Mouse (Mus musculus) forebrain, embryonic 14.5 days (tissue): ENCODE data around the gene Ugt1a9. TPM values are rescaled to one million over a fixed set of nuclear protein-coding genes. Genes with fewer than 3 reads are reported as not detected.

ENCODE experiments used
- ATAC-seq: fragments of 200-750 bp; cut with Nextera tagmentation; 2 replicates; pipeline ENCODE4 v1.8.0; 2017; ENCODE audit warnings: mild to moderate bottlenecking, moderate library complexity
- DNase-seq: peaks from one replicate; pipeline ENCODE4 v3.0.0-alpha.2; 2015; ENCODE audit warnings: low spot score
- H3K27ac ChIP-seq: fragments of 300-500 bp; sonication (generic); 2 replicates; pipeline ENCODE4 v1.5.1; 2014; ENCODE audit warnings: low read depth, mild to moderate bottlenecking, control low read depth, low read length, moderate library complexity
- H3K27me3 ChIP-seq: fragments of 300-500 bp; sonication (generic); replicated peaks from 2 replicates; pipeline ENCODE4 v1.6.1; 2014; ENCODE audit warnings: low read length, control low read depth, mixed read lengths; ENCODE audit not compliant: control insufficient read depth, insufficient read depth
- H3K36me3 ChIP-seq: fragments of 300-500 bp; sonication (generic); 2 replicates; pipeline ENCODE4 v1.6.1; 2014; ENCODE audit warnings: low read length, control low read depth; ENCODE audit not compliant: control insufficient read depth, insufficient read depth
- H3K4me1 ChIP-seq: fragments of 300-500 bp; sonication (generic); 2 replicates; pipeline ENCODE4 v1.6.1; 2014; ENCODE audit warnings: antibody characterized with exemption, low read length, control low read depth; ENCODE audit not compliant: control insufficient read depth, insufficient read depth
- H3K4me2 ChIP-seq: fragments of 300-500 bp; sonication (generic); 2 replicates; pipeline ENCODE4 v1.6.1; 2014; ENCODE audit warnings: mild to moderate bottlenecking, control low read depth, low read length
- H3K4me3 ChIP-seq: fragments of 300-500 bp; sonication (generic); 2 replicates; pipeline ENCODE4 v1.5.1; 2014; ENCODE audit warnings: low read depth, low read length, control low read depth
- H3K9ac ChIP-seq: fragments of 300-500 bp; sonication (generic); 2 replicates; pipeline ENCODE4 v1.6.1; 2014; ENCODE audit warnings: mild to moderate bottlenecking, low read length, control low read depth, moderate library complexity
- H3K9me3 ChIP-seq: fragments of 300-500 bp; sonication (generic); replicated peaks from 2 replicates; pipeline ENCODE4 v1.6.1; 2016; ENCODE audit warnings: low read length, control low read depth, mixed read lengths; ENCODE audit not compliant: control insufficient read depth
- WGBS: fragments of 180-500 bp; shearing (Covaris S2); extraction: QIAGEN DNeasy Blood & Tissue Kit; methylation state at CpG from one replicate; pipeline ENCODE4 v1.1.7; 2014; 5-methylcytosine and 5-hydroxymethylcytosine counted together
- polyA plus RNA-seq: library from polyadenylated mRNA; unstranded; fragments of >200 nt; fragmentation: Nextera tagmentation; extraction: Ambion mirVana; gene quantifications from 2 replicates; pipeline ENCODE4 v1.2.1, GENCODE M21; 2014

The Ugt1a9 gene
- polyA plus RNA-seq, 1 experiment from 2014 or later, result not detected

GRCm38 (mm10) chr1:88192136-88192535 is 121.5 kb downstream of the Ugt1a9 start:
- Histone ChIP-seq H3K4me1 (no peaks in the 10 kb centered on the region), H3K9me3 (no peaks in the 10 kb centered on the region), H3K9ac (no peak overlapping the region), H3K4me3 (no peak overlapping the region), H3K36me3 (no peaks in the 10 kb centered on the region), H3K4me2 (no peak overlapping the region), H3K27me3 (no peaks in the 10 kb centered on the region), H3K27ac (no peak overlapping the region)
- DNase-seq, result no peak
- 58% methylated on average over 3 of the region's 3 CpGs for WGBS
- no peak for ATAC-seq

- 83% methylated on average over 1 of the region's 1 CpGs for WGBS
- no peak overlapping the region for H3K4me2 ChIP-seq
- no peak for ATAC-seq
- no peak overlapping the region for H3K9ac ChIP-seq
- no peak overlapping the region for H3K27ac ChIP-seq
- DNase-seq, result no peak
- H3K4me3 ChIP-seq, result no peak overlapping the region
- no peaks in the 10 kb centered on the region for H3K36me3 ChIP-seq
- H3K4me1 ChIP-seq, result no peaks in the 10 kb centered on the region
- no peaks in the 10 kb centered on the region for H3K9me3 ChIP-seq
- no peaks in the 10 kb centered on the region for H3K27me3 ChIP-seq
Observed at GRCm38 (mm10) chr1:88195687-88196086, 125.1 kb downstream of the Ugt1a9 start.

GRCm38 (mm10) chr1:88197443-88197842 is 126.8 kb downstream of the Ugt1a9 start:
- no peak overlapping the region for H3K9ac ChIP-seq
- 80% methylated on average over 3 of the region's 3 CpGs for WGBS
- no peaks in the 10 kb centered on the region for H3K9me3 ChIP-seq
- no peak for ATAC-seq
- no peaks in the 10 kb centered on the region for H3K27me3 ChIP-seq
- DNase-seq, result no peak
- H3K4me1 ChIP-seq, result no peaks in the 10 kb centered on the region
- no peak overlapping the region for H3K4me3 ChIP-seq
- no peaks in the 10 kb centered on the region for H3K36me3 ChIP-seq
- H3K27ac ChIP-seq, result no peak overlapping the region
- H3K4me2 ChIP-seq, result no peak overlapping the region

GRCm38 (mm10) chr1:88199996-88200395 is 129.4 kb downstream of the Ugt1a9 start:
- no peaks in the 10 kb centered on the region for H3K27me3 ChIP-seq
- no peaks in the 10 kb centered on the region for H3K36me3 ChIP-seq
- H3K9me3 ChIP-seq, result peaks cover 7% of the 10 kb centered on the region; the same call in 1 of the 2 replicates
- H3K9ac ChIP-seq, result no peak overlapping the region
- H3K27ac ChIP-seq, result no peak overlapping the region
- WGBS, result 86% methylated on average over 2 of the region's 2 CpGs
- ATAC-seq (no peak), DNase-seq (no peak)
- H3K4me2 ChIP-seq, result no peak overlapping the region
- H3K4me3 ChIP-seq, result no peak overlapping the region
- H3K4me1 ChIP-seq, result no peaks in the 10 kb centered on the region

DNA sequence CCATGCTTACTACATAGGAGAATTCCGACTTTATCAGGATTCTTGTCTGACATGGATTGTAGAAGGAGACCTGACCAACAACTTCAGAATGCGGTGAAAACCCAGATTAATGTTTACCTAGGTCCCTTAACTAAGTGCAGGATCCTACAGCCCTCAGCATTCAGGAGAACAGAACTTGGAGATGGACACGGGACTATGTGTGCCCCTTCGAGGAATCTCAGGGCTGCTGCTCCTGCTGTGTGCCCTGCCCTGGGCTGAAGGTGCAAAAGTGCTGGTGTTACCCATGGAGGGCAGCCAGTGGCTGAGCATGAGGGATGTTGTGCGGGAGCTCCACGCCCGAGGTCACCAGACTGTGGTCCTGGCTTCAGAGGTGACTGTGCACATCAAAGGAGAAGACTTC is 129.9 kb downstream of the Ugt1a9 start, which contains the start of gene Ugt1a2:
Gene Ugt1a2, plus strand, starts transcription at position 146 of the 400 bp plus-strand sequence.
- Histone ChIP-seq H3K4me3 (no peak within 1 kb of the TSS), H3K4me2 (no peak within 1 kb of the TSS), H3K9me3 (peaks cover 7% of the 10 kb centered on the region; the same call in 1 of the 2 replicates), H3K27ac (no peak within 1 kb of the TSS), H3K4me1 (no peaks in the 10 kb centered on the region), H3K27me3 (no peaks in the 10 kb centered on the region), H3K36me3 (no peaks in the 10 kb centered on the region), H3K9ac (no peak within 1 kb of the TSS)
- 85% methylated on average over 7 of the region's 7 CpGs for WGBS
- no peak for ATAC-seq
- DNase-seq, result no peak

GRCm38 (mm10) chr1:88205294-88205922 is 134.8 kb downstream of the Ugt1a9 start, which contains the start of gene Dnajb3:
Gene Dnajb3 (minus strand): TSS chr1:88205782.
- H3K27me3 ChIP-seq, result no peaks in the 10 kb centered on the region
- 7% methylated on average over 62 of the region's 62 CpGs for WGBS
- H3K27ac ChIP-seq, result peak within 1 kb of the TSS; percentile 10; the same call in 1 of the 2 replicates

GRCm38 (mm10) chr1:88206843-88207479 is 136.4 kb downstream of the Ugt1a9 start:
- no peak overlapping the region for H3K27ac ChIP-seq
- DNase-seq, result no peak
- no peak overlapping the region for H3K4me2 ChIP-seq
- 89% methylated on average over 2 of the region's 2 CpGs for WGBS
- H3K4me3 ChIP-seq, result no peak overlapping the region
- no peaks in the 10 kb centered on the region for H3K36me3 ChIP-seq
- H3K27me3 ChIP-seq, result no peaks in the 10 kb centered on the region
- ATAC-seq, result no peak
- peaks cover 16% of the 10 kb centered on the region for H3K9me3 ChIP-seq
- H3K9ac ChIP-seq, result no peak overlapping the region
- no peaks in the 10 kb centered on the region for H3K4me1 ChIP-seq

More at GRCm38 (mm10) chr1:88205294-88205922, 134.8 kb downstream of the Ugt1a9 start, which contains the start of gene Dnajb3:
- Histone ChIP-seq H3K9ac (peak within 1 kb of the TSS; percentile 70), H3K36me3 (no peaks in the 10 kb centered on the region), H3K4me2 (peak within 1 kb of the TSS; percentile 59), H3K4me1 (no peaks in the 10 kb centered on the region), H3K9me3 (peaks cover 9% of the 10 kb centered on the region; the same call in 1 of the 2 replicates), H3K4me3 (peak within 1 kb of the TSS; percentile 35)
- ATAC-seq, result peak; percentile 100
- DNase-seq, result peak; percentile 95

DNA sequence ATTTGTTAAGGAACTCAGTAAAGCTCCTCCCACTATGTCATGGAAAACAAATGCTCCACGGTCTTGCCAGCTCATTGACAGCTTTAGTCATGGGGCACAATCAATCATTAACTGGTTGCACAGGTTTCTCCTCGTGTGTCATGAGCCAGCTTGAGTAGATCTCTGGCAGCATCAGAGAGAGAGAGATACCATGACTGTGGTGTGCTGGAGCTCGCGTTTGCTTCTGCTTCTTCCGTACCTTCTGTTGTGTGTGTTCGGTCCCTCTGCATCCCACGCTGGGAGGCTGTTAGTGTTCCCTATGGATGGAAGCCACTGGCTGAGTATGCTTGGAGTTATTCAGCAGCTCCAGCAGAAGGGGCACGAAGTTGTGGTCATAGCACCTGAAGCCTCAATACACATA is 141.2 kb downstream of the Ugt1a9 start, which contains the start of gene Ugt1a1:
Gene Ugt1a1, plus strand, starts transcription at position 148 of the 400 bp plus-strand sequence.
- Histone ChIP-seq H3K9ac (no peak within 1 kb of the TSS), H3K4me1 (no peaks in the 10 kb centered on the region), H3K4me3 (no peak within 1 kb of the TSS), H3K9me3 (peaks cover 51% of the 10 kb centered on the region), H3K27ac (no peak within 1 kb of the TSS), H3K4me2 (no peak within 1 kb of the TSS), H3K27me3 (no peaks in the 10 kb centered on the region), H3K36me3 (no peaks in the 10 kb centered on the region)
- WGBS, result 68% methylated on average over 8 of the region's 8 CpGs
- ATAC-seq (no peak), DNase-seq (peak; percentile 10)
